Mouse (Mus musculus) kidney, adult 2 months (tissue): ENCODE measurements around the gene Plpp2.

Experiments used
- CTCF ChIP-seq: fragments of 200-500 bp; conservative IDR thresholded peaks from 2 replicates; pipeline ENCODE4 v1.5.1; 2011; ENCODE audit warnings: low read depth, mild to moderate bottlenecking, control low read depth, low read length, moderate library complexity, mixed read lengths; ENCODE audit not compliant: insufficient read depth, insufficient read length
- POLR2A ChIP-seq: fragments of 200-500 bp; IDR thresholded peaks from one replicate; pipeline ENCODE4 v1.6.1; 2011; ENCODE audit warnings: low read depth, low read length, control low read depth

- TF ChIP-seq CTCF (no peak), POLR2A (no peak)
Measured at GRCm38 (mm10) chr10:79577376-79577775, 43.8 kb upstream of the Plpp2 start.
